Mouse (Mus musculus) cerebellum, adult 11-12 months (tissue): ENCODE measurements around the gene Aco2.

Experiments
- DNase-seq: peaks from one replicate; pipeline ENCODE4 v3.0.0; 2022

The Aco2 gene

GRCm38 (mm10) chr15:81924933-81925332, 52.8 kb downstream of the Aco2 start:
- DNase-seq: no peak

GRCm38 (mm10) chr15:81925760-81926445, 53.8 kb downstream of the Aco2 start, which contains the start of gene Polr3h:
Polr3h (minus strand) TSS chr15:81926240.
- peak; percentile 95 for DNase-seq

- DNase-seq: no peak
Observed at GRCm38 (mm10) chr15:81926446-81926822, 54.3 kb downstream of the Aco2 start.

- DNase-seq: no peak
Observed at GRCm38 (mm10) chr15:81927741-81928140, 55.6 kb downstream of the Aco2 start.

GRCm38 (mm10) chr15:81928277-81928676, 56.2 kb downstream of the Aco2 start:
- DNase-seq: no peak

- no peak for DNase-seq
Observed at GRCm38 (mm10) chr15:81932951-81933470, 60.9 kb downstream of the Aco2 start.

- no peak for DNase-seq
Observed at GRCm38 (mm10) chr15:81933986-81934385, 61.9 kb downstream of the Aco2 start.

GRCm38 (mm10) chr15:81935869-81936637, 63.9 kb downstream of the Aco2 start:
- no peak for DNase-seq

- peak; percentile 77 for DNase-seq
Observed at GRCm38 (mm10) chr15:81936679-81937078, 64.6 kb downstream of the Aco2 start, which contains the start of gene Csdc2. Csdc2 (plus strand) TSS chr15:81936759.

- DNase-seq: peak; percentile 78
Observed at GRCm38 (mm10) chr15:81937098-81937972, 65.2 kb downstream of the Aco2 start.

GRCm38 (mm10) chr15:81938246-81938645, 66.1 kb downstream of the Aco2 start:
- peak; percentile 72 for DNase-seq

GRCm38 (mm10) chr15:81939157-81939715, 67.1 kb downstream of the Aco2 start:
- DNase-seq: no peak

GRCm38 (mm10) chr15:81939774-81940173, 67.7 kb downstream of the Aco2 start:
- no peak for DNase-seq

- no peak for DNase-seq
Observed at GRCm38 (mm10) chr15:81940219-81940618, 68.1 kb downstream of the Aco2 start.

- DNase-seq: no peak
Observed at GRCm38 (mm10) chr15:81941010-81941409, 68.9 kb downstream of the Aco2 start.

- no peak for DNase-seq
Observed at GRCm38 (mm10) chr15:81943176-81943749, 71.2 kb downstream of the Aco2 start.

GRCm38 (mm10) chr15:81949076-81949475, 77.0 kb downstream of the Aco2 start:
- DNase-seq: no peak

GRCm38 (mm10) chr15:81949476-81950131, 77.5 kb downstream of the Aco2 start:
- no peak for DNase-seq

GRCm38 (mm10) chr15:81950716-81951115, 78.6 kb downstream of the Aco2 start:
- DNase-seq: peak; percentile 20

GRCm38 (mm10) chr15:81951159-81951558, 79.0 kb downstream of the Aco2 start:
- peak; percentile 25 for DNase-seq

- DNase-seq: peak; percentile 33
Observed at GRCm38 (mm10) chr15:81952310-81952709, 80.2 kb downstream of the Aco2 start.

- DNase-seq: peak; percentile 67
Observed at GRCm38 (mm10) chr15:81954151-81954583, 82.1 kb downstream of the Aco2 start.
